Mouse (Mus musculus) ZHBTc4 (cell line): ENCODE results near the gene Tatdn2.

Source experiments
- DNase-seq: peaks from one replicate; pipeline ENCODE4 v3.0.0-alpha.2; 2011; ENCODE audit warnings: low read depth, low spot score

Gene Tatdn2

DNA sequence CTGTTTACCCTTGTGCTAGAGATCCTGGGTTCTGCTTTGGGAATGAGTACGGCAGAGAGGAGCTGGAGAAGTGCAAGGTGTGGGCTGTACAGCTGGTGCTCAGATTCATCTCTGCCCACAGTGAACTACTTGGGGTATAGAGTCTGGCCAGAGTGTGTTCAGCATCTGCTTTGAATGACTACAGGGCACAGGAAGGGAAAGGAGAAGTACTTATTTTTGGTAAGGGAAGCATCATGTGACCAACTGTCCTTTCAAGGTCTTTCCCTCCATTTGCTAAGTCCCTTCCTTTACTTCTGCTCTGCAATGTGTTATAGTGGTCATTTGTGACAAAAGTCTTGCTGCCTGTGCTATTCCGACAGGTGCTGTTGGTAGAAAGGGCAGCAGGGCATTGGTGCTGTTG is 17.4 kb downstream of the Tatdn2 start:
- no peak for DNase-seq

GRCm38 (mm10) chr6:113714797-113715196 is 17.9 kb downstream of the Tatdn2 start:
- peak; percentile 34 for DNase-seq

DNA sequence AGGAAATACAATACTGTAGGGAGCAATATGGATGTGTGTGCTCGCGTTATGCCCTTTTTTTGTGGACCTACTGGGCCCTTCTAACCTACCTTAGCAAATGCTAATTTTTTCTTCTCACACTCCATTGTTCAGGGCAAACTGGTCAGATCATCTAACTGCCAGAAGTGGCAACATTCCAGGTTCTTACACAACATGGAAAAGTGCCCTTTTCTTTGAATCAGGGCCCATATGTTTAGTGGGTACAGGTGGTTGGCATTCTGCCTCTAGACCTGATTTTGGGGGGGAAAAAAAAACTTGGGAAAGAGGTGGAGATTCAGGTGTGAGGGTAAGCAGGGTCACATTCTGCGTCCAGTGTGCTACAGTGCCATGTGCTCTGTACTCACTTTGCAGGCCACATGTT is 20.7 kb downstream of the Tatdn2 start:
- no peak for DNase-seq

DNA sequence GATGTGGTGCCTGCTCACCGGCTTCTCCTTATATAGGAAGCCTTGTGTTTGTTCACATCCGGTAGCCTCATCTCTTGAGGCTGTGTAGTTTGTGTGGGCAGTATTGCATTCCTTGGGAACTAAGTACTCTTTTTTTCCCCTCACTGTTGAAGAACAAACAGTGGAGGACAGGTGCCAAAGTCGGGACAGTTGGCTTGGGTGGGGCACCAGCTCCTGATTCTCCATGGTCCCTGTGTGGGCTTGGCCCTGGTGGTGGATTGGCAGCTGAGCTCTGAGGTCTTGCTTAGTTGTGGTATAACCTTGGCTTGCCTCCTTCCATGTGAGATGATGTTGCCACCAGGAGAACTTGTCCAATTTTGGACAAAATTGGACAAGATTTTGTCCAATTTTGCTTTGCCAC is 23.0 kb downstream of the Tatdn2 start, which contains the start of gene Ghrl:
Ghrl (minus strand) TSS at position 3 of the 400 bp plus-strand sequence.
- DNase-seq, result no peak

DNA sequence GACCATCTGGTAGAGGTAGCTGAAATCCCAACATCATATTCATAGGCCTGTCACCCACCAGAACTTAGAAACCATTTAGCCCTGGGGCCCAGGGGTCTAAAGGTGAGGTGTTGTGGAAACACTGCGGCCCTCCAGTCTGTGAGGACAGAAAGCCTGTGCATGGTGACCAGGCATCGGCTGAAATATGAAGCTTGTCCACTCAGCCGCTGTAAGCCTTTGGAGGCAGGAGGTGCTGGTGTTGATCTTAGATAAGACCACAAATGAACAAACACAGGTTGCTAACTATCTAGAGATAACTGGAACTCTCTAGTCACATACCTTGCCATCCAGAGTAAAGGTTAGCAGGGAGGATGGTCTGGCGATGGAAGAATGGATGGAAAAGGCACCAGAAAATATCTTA is 24.2 kb downstream of the Tatdn2 start:
- no peak for DNase-seq

- DNase-seq, result no peak
Observed at GRCm38 (mm10) chr6:113728181-113728580, 31.3 kb downstream of the Tatdn2 start.

GRCm38 (mm10) chr6:113731296-113731695 is 34.4 kb downstream of the Tatdn2 start:
- DNase-seq, result no peak

GRCm38 (mm10) chr6:113737318-113738046 is 40.6 kb downstream of the Tatdn2 start:
- no peak for DNase-seq

DNA sequence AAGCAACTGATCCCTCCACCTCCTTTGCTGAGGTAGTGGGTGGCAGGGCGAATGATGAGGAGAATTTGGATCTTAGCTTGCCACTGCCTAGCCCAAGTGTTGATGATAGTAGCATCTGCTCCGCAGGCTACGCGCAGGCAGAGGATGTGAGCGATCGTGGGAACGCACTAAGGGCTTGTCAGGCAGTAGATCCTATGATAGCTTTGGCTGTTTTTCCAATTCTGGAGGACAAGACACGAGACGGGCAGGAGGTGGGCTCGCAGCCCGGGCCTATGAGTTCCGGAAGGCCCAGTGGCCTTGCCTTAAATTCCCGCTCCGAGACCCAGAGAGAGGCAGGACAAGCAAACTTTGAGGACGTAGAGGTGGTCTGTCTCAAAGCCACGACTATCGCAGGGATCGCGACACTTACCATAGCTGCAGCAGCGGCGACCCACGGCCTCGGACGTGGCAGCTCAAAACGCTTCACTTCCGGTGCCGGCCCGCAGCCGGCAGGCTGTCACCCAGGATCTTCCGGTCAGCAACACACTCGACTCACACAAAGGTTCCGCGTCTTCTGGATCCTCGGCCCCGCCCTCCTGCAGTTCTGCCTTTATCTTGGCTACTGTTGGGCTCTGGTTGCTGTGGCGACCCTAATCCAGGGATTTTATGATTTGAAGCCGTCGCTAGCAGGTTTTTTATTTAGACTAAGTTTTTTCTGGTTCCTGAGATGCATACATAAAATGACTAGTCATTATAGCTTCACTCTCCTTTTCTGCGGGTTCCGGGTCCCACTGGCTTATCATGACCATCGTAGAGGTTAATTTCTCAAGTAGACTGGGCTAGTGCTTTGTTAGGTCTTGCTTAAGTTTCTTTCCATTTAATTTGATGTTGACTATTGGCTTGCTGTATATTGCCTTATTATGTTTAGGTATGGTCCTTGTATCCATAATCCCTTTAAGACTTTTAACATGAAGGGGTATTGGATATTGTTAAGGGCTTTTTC is 43.7 kb downstream of the Tatdn2 start, which contains the start of gene Sec13:
Sec13 (minus strand) TSS at position 508 of the 982 bp plus-strand sequence.
- peak; percentile 95 for DNase-seq

DNA sequence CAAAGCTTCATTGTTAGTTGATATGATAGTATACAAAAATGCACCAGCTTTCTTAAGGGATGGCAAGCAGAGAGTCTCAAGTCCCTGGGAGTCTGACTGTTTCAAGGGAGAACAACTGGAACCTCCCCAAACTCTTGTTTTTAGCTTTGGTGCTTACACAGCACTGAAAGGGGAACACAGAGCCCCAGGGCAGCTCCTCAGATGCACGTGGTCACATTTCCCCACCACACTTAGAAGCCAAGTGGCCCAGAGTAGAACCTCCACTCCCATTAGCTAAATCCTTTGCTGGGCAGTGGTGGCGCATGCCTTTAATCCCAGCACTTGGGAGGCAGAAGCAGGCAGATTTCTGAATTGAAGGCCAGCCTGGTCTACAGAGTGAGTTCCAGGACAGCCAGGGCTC is 44.6 kb downstream of the Tatdn2 start:
- DNase-seq, result no peak

DNA sequence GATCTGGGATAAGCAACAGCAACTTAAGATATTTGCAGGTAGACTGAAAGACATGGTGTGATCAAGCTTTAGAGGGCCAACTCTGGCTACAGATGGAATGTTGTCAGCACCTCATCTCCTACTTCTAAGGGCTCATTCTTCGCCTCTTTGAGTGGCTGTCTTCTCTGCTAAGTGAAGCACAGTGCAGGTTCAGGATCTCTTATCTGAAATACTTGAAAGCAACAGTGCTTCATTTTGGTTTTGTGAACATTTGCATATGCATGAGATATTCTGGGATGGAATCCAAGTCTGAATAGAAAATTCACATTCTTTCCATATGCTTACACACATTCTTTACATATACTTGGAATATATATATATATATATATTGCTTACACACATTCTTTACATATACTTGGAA is 45.5 kb downstream of the Tatdn2 start:
- no peak for DNase-seq

DNA sequence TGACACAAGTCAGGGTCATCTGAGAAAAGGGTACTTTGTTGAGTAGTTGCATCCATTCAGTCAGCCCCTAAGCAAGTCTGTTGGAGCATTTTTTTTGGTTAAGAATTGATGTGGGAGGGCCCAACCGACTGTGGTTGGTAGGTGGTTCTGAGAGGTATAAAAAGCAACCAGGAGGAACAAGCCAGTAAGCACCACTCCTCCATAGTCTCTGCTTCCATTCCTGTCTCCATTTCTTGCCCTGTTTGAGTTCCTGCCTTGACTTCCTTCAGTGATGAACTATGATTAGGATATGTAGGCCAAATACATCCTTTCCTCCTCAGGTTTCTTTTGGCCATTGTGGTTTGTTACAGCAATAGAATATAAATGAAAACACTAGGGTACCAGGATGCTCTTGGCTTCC is 46.3 kb downstream of the Tatdn2 start:
- no peak for DNase-seq

DNA sequence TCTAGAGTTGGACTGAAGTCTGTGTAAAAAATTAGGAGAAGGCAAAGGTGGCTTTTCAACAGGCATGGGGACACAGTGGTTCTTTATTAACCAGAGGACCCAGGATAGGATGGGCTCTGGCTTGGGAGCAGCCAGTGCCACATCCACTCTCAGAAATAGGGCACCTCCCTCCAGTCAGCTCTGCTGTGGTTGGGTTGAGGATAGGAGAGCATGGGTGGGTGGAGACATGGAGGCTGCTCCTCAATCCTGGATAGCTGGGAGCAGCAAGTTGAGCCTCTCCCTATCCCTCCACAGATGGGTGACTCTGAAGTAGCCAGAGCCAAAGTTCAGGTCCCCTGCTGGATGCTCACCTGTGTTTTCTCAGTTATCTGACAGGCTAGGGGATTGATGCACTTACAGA is 48.3 kb downstream of the Tatdn2 start:
- no peak for DNase-seq

DNA sequence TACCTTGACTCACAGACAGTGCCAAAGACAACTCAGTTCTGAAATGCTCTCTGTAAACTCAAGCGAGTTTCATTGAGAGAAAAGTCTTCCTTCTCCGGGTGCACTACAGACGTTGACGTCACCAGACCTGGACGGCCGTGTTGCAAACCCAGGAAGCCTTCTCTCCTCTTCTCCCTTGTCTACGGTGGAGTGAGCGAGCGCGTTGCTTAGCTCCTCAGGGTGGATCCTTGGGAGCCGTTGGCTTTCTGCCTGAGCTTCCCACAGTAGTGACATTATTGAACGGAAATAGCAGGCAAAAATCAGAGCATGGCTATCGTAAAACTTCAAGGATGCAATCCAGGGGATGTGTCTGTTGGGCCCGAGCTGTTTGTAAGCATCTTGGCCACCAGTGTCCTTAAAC is 50.4 kb downstream of the Tatdn2 start:
- no peak for DNase-seq

GRCm38 (mm10) chr6:113748351-113748750 is 51.5 kb downstream of the Tatdn2 start:
- peak; percentile 72 for DNase-seq

- DNase-seq, result no peak
Observed at GRCm38 (mm10) chr6:113749119-113749685, 52.4 kb downstream of the Tatdn2 start.
